ENCODE assay signal across 8 mouse cellular contexts in genomic region chr7:6361756-6362155, GRCm38 (mm10). TPM values are rescaled to one million over a fixed set of nuclear protein-coding genes. Genes with fewer than 3 reads are reported as not detected.
A peak's percentile ranks its signal among the peaks of the same experiment; 100 is the strongest.
DNase-seq lines count a peak whose midpoint lies in the region; ATAC-seq and TF ChIP-seq lines count a peak whose summit lies in the region.

No protein-coding gene starts in this region.

- DNase-seq in cerebellum, adult 2 months = no peak
- DNase-seq in cerebellum, postnatal 36 days = no peak
- DNase-seq in neural tube, embryonic 11.5 days (ENCODE audit: low spot score) = no peak
- no peak for DNase-seq in neural tube, embryonic 10.5 days (ENCODE audit: extremely low spot score, low spot score)
- DNase-seq in retina, postnatal 1 day = no peak
- no peak for DNase-seq in ovary, postnatal 14 days (ENCODE audit: low spot score)

- no peak for ATAC-seq in neural tube, embryonic 11.5 days (ENCODE audit: insufficient read depth, low FRiP score, low TSS enrichment)
- no peak for ATAC-seq in limb, embryonic 15.5 days (ENCODE audit: insufficient number of reproducible peaks, low FRiP score, low TSS enrichment, low read depth)
- no peak for ATAC-seq in stomach, embryonic 16.5 days (ENCODE audit: insufficient read depth, low FRiP score)

- no peaks in the 10 kb centered on the region for H3K27me3 ChIP-seq in cerebellum, adult 2 months (ENCODE audit: control insufficient read depth, insufficient read depth, low read length)
- no peaks in the 10 kb centered on the region for H3K27me3 ChIP-seq in neural tube, embryonic 11.5 days (ENCODE audit: control insufficient read depth, insufficient read depth, low read length)
- no peaks in the 10 kb centered on the region for H3K27me3 ChIP-seq in limb, embryonic 15.5 days
- no peaks in the 10 kb centered on the region for H3K27me3 ChIP-seq in stomach, embryonic 16.5 days (ENCODE audit: control insufficient read depth, insufficient read depth, low read length)

- H3K9me3 ChIP-seq in neural tube, embryonic 11.5 days (ENCODE audit: control insufficient read depth, low read length) = no peaks in the 10 kb centered on the region
- no peaks in the 10 kb centered on the region for H3K9me3 ChIP-seq in limb, embryonic 15.5 days
- no peaks in the 10 kb centered on the region for H3K9me3 ChIP-seq in stomach, embryonic 16.5 days (replicated peaks; ENCODE audit: control insufficient read depth, low read length)

- H3K9ac ChIP-seq in neural tube, embryonic 11.5 days (ENCODE audit: low read length) = peak overlapping the region; percentile 45
- peak overlapping the region; percentile 31; the same call in 1 of the 2 replicates for H3K9ac ChIP-seq in limb, embryonic 15.5 days
- H3K9ac ChIP-seq in stomach, embryonic 16.5 days (ENCODE audit: low read length) = peak overlapping the region; percentile 73

- peak overlapping the region; percentile 35 for H3K4me2 ChIP-seq in neural tube, embryonic 11.5 days (ENCODE audit: low read depth)
- peak overlapping the region; percentile 67 for H3K4me2 ChIP-seq in limb, embryonic 15.5 days
- peak overlapping the region; percentile 64 for H3K4me2 ChIP-seq in stomach, embryonic 16.5 days (ENCODE audit: low read depth, low read length)

- no peak overlapping the region; the same call in 1 of the 2 replicates for H3K27ac ChIP-seq in cerebellum, adult 2 months (ENCODE audit: insufficient read depth, low read length)
- H3K27ac ChIP-seq in neural tube, embryonic 11.5 days (ENCODE audit: low read depth, low read length) = peak overlapping the region; percentile 71
- peak overlapping the region; percentile 83 for H3K27ac ChIP-seq in limb, embryonic 15.5 days
- H3K27ac ChIP-seq in stomach, embryonic 16.5 days (ENCODE audit: low read length) = peak overlapping the region; percentile 88

- WGBS in cerebellum, adult 2 months = 19% methylated on average over 7 of the region's 7 CpGs
- 29% methylated on average over 7 of the region's 7 CpGs for WGBS in neural tube, embryonic 11.5 days
- WGBS in limb, embryonic 15.5 days = 25% methylated on average over 7 of the region's 7 CpGs
- 23% methylated on average over 7 of the region's 7 CpGs for WGBS in stomach, embryonic 16.5 days

- H3K4me3 ChIP-seq in cerebellum, adult 2 months (replicated peaks; ENCODE audit: insufficient read depth, low read depth, low read length) = peak overlapping the region; percentile 96
- H3K4me3 ChIP-seq in neural tube, embryonic 11.5 days (ENCODE audit: low read depth, low read length) = peak overlapping the region; percentile 41
- peak overlapping the region; percentile 61 for H3K4me3 ChIP-seq in limb, embryonic 15.5 days
- peak overlapping the region; percentile 68 for H3K4me3 ChIP-seq in stomach, embryonic 16.5 days (replicated peaks; ENCODE audit: low read length)

- TF ChIP-seq CTCF in cerebellum, adult 2 months (IDR thresholded peaks at IDR 0.05; ENCODE audit: borderline replicate concordance, insufficient read depth, low read depth, low read length) = no peak

- TF ChIP-seq POLR2A in cerebellum, adult 2 months (IDR thresholded peaks at IDR 0.05; ENCODE audit: borderline replicate concordance, insufficient read depth, low read length) = no peak

- H3K36me3 ChIP-seq in neural tube, embryonic 11.5 days (ENCODE audit: control insufficient read depth, insufficient read depth, low read length) = no peaks in the 10 kb centered on the region
- H3K36me3 ChIP-seq in limb, embryonic 15.5 days = no peaks in the 10 kb centered on the region
- H3K36me3 ChIP-seq in stomach, embryonic 16.5 days (ENCODE audit: control insufficient read depth, insufficient read depth, low read length) = no peaks in the 10 kb centered on the region

- no peaks in the 10 kb centered on the region for H3K4me1 ChIP-seq in cerebellum, adult 2 months (ENCODE audit: control insufficient read depth, insufficient read depth, low read length)
- no peaks in the 10 kb centered on the region for H3K4me1 ChIP-seq in neural tube, embryonic 11.5 days (ENCODE audit: control insufficient read depth, insufficient read depth, low read length)
- H3K4me1 ChIP-seq in limb, embryonic 15.5 days = no peaks in the 10 kb centered on the region
- peaks cover 10% of the 10 kb centered on the region for H3K4me1 ChIP-seq in stomach, embryonic 16.5 days (ENCODE audit: control insufficient read depth, insufficient read depth, low read length)

RNA-seq across cellular contexts. Expression of gene Zfp78, which starts 1.3 kb away (rescaled TPM):
- polyA plus RNA-seq in cerebellum, adult 2 months (2012; rRNA removed) = 4.7 and 5.6 TPM in 2 replicates
- polyA plus RNA-seq in neural tube, embryonic 11.5 days (2014; fragmentation: Nextera tagmentation; extraction: Ambion mirVana) = 3.0 and 3.3 TPM in 2 replicates
- 2.9 and 3.3 TPM in 2 replicates for polyA plus RNA-seq in limb, embryonic 15.5 days (2015; fragmentation: Nextera tagmentation; extraction: Ambion mirVana)
- polyA plus RNA-seq in stomach, embryonic 16.5 days (2015; fragmentation: Nextera tagmentation; extraction: Ambion mirVana) = 2.8 and 3.0 TPM in 2 replicates

RNA-seq across cellular contexts. Expression of gene Gm3854, which starts 18.2 kb away (rescaled TPM):
- 3.0 and 3.2 TPM in 2 replicates for polyA plus RNA-seq in cerebellum, adult 2 months (2012; rRNA removed)
- 2.7 and 3.3 TPM in 2 replicates for polyA plus RNA-seq in neural tube, embryonic 11.5 days (2014; fragmentation: Nextera tagmentation; extraction: Ambion mirVana)
- 1.9 and 2.1 TPM in 2 replicates for polyA plus RNA-seq in limb, embryonic 15.5 days (2015; fragmentation: Nextera tagmentation; extraction: Ambion mirVana)
- polyA plus RNA-seq in stomach, embryonic 16.5 days (2015; fragmentation: Nextera tagmentation; extraction: Ambion mirVana) = 1.3 and 1.7 TPM in 2 replicates

RNA-seq across cellular contexts. Expression of gene Zfp28, which starts 21.3 kb away (rescaled TPM):
- 8.7 and 9.4 TPM in 2 replicates for polyA plus RNA-seq in cerebellum, adult 2 months (2012; rRNA removed)
- 14.4 and 14.9 TPM in 2 replicates for polyA plus RNA-seq in neural tube, embryonic 11.5 days (2014; fragmentation: Nextera tagmentation; extraction: Ambion mirVana)
- polyA plus RNA-seq in limb, embryonic 15.5 days (2015; fragmentation: Nextera tagmentation; extraction: Ambion mirVana) = 7.8 and 9.2 TPM in 2 replicates
- 6.4 and 6.7 TPM in 2 replicates for polyA plus RNA-seq in stomach, embryonic 16.5 days (2015; fragmentation: Nextera tagmentation; extraction: Ambion mirVana)

RNA-seq across cellular contexts. Expression of gene Zfp583, which starts 30.7 kb away (rescaled TPM):
- 5.6 and 6.9 TPM in 2 replicates for polyA plus RNA-seq in cerebellum, adult 2 months (2012; rRNA removed)
- 8.2 and 9.4 TPM in 2 replicates for polyA plus RNA-seq in neural tube, embryonic 11.5 days (2014; fragmentation: Nextera tagmentation; extraction: Ambion mirVana)
- 5.3 and 5.9 TPM in 2 replicates for polyA plus RNA-seq in limb, embryonic 15.5 days (2015; fragmentation: Nextera tagmentation; extraction: Ambion mirVana)
- polyA plus RNA-seq in stomach, embryonic 16.5 days (2015; fragmentation: Nextera tagmentation; extraction: Ambion mirVana) = 4.6 and 5.9 TPM in 2 replicates

RNA-seq across cellular contexts. Expression of gene Smim17, which starts 36.8 kb away (rescaled TPM):
- 16.1 and 19.1 TPM in 2 replicates for polyA plus RNA-seq in cerebellum, adult 2 months (2012; rRNA removed)
- polyA plus RNA-seq in neural tube, embryonic 11.5 days (2014; fragmentation: Nextera tagmentation; extraction: Ambion mirVana) = 0.07 and 0.33 TPM in 2 replicates
- polyA plus RNA-seq in limb, embryonic 15.5 days (2015; fragmentation: Nextera tagmentation; extraction: Ambion mirVana) = 0.29 and 0.56 TPM in 2 replicates
- 0.31 TPM in 1 of 2 replicates, not detected in the other for polyA plus RNA-seq in stomach, embryonic 16.5 days (2015; fragmentation: Nextera tagmentation; extraction: Ambion mirVana)

Comparison
In these comparisons a context has a peak if more than half of its experiments do, and no peak if none do; other contexts are left out.
1. H3K4me3 ChIP-seq: peak in every context shown above with its lines; median percentile 96 in cerebellum, adult 2 months; 68 in stomach, embryonic 16.5 days; 61 in limb, embryonic 15.5 days; 41 in neural tube, embryonic 11.5 days.